Mouse (Mus musculus) spleen, postnatal 14 days (tissue): Measurements from ENCODE around the gene Clec2l.
A peak's percentile ranks its signal among the peaks of the same experiment; 100 is the strongest.
"Not testable (repeated sequence)": the region's sequence is repeated elsewhere in the genome, so short reads cannot be mapped to it uniquely, and the experiment has no call there.

Source experiments
- DNase-seq, 2 experiments: peaks; one replicate each; pipeline ENCODE4 v3.0.0; 2021 to 2022; ENCODE audit warnings: low spot score in 2 of 2

Gene Clec2l

GRCm38 (mm10) chr6:38670488-38670887, 7.6 kb downstream of the Clec2l start:
- DNase-seq = not testable (repeated sequence)

GRCm38 (mm10) chr6:38671270-38671669, 8.4 kb downstream of the Clec2l start:
- DNase-seq = no peak

GRCm38 (mm10) chr6:38672011-38672410, 9.1 kb downstream of the Clec2l start:
- DNase-seq = no peak

GRCm38 (mm10) chr6:38676217-38676616, 13.3 kb downstream of the Clec2l start:
- DNase-seq = no peak

GRCm38 (mm10) chr6:38676723-38677122, 13.9 kb downstream of the Clec2l start:
- no peak for DNase-seq

- no peak for DNase-seq
These were observed 14.8 kb downstream of the Clec2l start for GRCm38 (mm10) chr6:38677629-38678028.

- no peak for DNase-seq
These were observed 19.7 kb downstream of the Clec2l start for GRCm38 (mm10) chr6:38682532-38682931.

GRCm38 (mm10) chr6:38687216-38687615, 24.3 kb downstream of the Clec2l start:
- DNase-seq = peak in 1 of 2 experiments; percentile 37

- no peak for DNase-seq
These were observed 26.0 kb downstream of the Clec2l start for GRCm38 (mm10) chr6:38688841-38689240.

GRCm38 (mm10) chr6:38690615-38691014, 27.7 kb downstream of the Clec2l start:
- DNase-seq = no peak

GRCm38 (mm10) chr6:38691052-38691451, 28.2 kb downstream of the Clec2l start:
- DNase-seq = no peak

- no peak for DNase-seq
These were observed 29.7 kb downstream of the Clec2l start for GRCm38 (mm10) chr6:38692556-38692955.

- DNase-seq = peak; percentile 39 to 65
These were observed 32.6 kb downstream of the Clec2l start for GRCm38 (mm10) chr6:38695380-38696054.

GRCm38 (mm10) chr6:38696570-38696969, 33.7 kb downstream of the Clec2l start:
- no peak for DNase-seq

- no peak for DNase-seq
These were observed 35.5 kb downstream of the Clec2l start for GRCm38 (mm10) chr6:38698233-38698889.

- DNase-seq = no peak
These were observed 38.6 kb downstream of the Clec2l start for GRCm38 (mm10) chr6:38701421-38701820.

- DNase-seq = no peak
These were observed 40.0 kb downstream of the Clec2l start for GRCm38 (mm10) chr6:38702810-38703399.

- no peak for DNase-seq
These were observed 40.7 kb downstream of the Clec2l start for GRCm38 (mm10) chr6:38703526-38703925.

- DNase-seq = no peak
These were observed 41.6 kb downstream of the Clec2l start for GRCm38 (mm10) chr6:38704264-38704984.

- no peak for DNase-seq
These were observed 47.6 kb downstream of the Clec2l start for GRCm38 (mm10) chr6:38710449-38710848.

- no peak for DNase-seq
These were observed 51.4 kb downstream of the Clec2l start for GRCm38 (mm10) chr6:38713957-38714898.
